Mouse (Mus musculus) thymus, postnatal 10 days (tissue): ENCODE measurements at regions not wholly inside any gene's neighbourhood (a gene's known extent, or its start where the extent isn't known, plus 50 kb on each side); places are given as distances from the start of the nearest gene placed in this dataset.

Experiments
- DNase-seq, 2 experiments: peaks; one replicate each; pipeline ENCODE4 v3.0.0; 2021; ENCODE audit warnings: low spot score in 2 of 2

DNA sequence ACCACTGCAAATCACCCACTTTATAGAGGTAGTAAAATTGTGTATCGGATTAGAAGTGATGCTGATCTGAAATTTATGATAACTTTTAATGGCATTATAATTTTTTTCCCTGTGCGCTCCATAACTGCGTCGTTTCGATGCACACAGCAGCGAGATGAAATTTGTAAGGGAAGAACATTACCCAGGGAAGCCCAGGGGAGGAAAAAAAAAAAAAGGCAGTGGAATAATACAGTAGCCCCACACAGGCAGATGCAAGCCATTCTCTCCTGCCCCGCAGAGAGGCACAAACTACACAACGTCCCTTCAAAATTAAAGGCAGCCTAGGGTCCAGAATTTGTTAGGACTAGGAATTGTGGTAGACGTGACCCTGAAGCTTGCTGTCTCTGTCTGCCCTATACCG, 234.2 kb downstream of the Il20rb start:
- no peak for DNase-seq
